Mouse (Mus musculus) heart, postnatal 4 days (tissue): ENCODE data around the gene Mdm2. TPM values are rescaled to one million over a fixed set of nuclear protein-coding genes. Genes with fewer than 3 reads are reported as not detected.
A peak's percentile ranks its signal among the peaks of the same experiment; 100 is the strongest.
"Not testable (repeated sequence)": the region's sequence is repeated elsewhere in the genome, so short reads cannot be mapped to it uniquely, and the experiment has no call there.

ENCODE experiments used
- DNase-seq: peaks from one replicate; pipeline ENCODE4 v3.0.0; 2021
- total RNA-seq, 2 experiments: library from RNA; stranded (reverse); gene quantifications; 2 replicates each; pipeline ENCODE4 v1.2.3; 2021

The Mdm2 gene
- total RNA-seq, result 10 to 100 TPM; 48.4 to 50.8 TPM

DNA sequence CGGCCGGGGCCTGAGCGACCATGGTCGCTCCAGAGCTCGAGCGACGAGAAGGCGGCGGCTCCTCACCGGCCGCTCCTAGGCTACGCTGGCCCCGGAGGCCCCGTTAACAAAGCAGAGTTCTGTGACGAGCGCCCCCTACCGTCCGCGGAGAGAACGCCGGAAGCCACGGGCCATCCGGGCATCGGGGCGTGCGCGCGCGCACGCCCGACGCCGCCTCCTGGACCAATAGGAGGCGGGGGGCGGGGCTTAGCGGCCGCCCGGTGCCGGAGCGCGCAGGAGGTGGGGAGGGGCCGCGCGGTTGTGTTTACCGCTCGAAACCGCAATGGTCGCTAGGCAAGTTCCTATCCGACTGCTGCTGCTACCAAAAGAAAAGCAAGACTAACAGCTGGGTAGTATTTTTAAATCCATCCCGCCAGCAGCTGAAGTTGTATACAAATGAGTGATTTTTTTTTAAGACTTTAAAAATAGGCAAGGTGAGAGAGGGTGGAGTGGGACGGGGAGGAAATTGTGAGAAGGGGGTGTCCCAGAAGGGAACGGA is at the start of gene Mdm2:
TSS of gene Mdm2 (minus strand) at position 155 of the 538 bp plus-strand sequence.
- DNase-seq, result peak; percentile 99

DNA sequence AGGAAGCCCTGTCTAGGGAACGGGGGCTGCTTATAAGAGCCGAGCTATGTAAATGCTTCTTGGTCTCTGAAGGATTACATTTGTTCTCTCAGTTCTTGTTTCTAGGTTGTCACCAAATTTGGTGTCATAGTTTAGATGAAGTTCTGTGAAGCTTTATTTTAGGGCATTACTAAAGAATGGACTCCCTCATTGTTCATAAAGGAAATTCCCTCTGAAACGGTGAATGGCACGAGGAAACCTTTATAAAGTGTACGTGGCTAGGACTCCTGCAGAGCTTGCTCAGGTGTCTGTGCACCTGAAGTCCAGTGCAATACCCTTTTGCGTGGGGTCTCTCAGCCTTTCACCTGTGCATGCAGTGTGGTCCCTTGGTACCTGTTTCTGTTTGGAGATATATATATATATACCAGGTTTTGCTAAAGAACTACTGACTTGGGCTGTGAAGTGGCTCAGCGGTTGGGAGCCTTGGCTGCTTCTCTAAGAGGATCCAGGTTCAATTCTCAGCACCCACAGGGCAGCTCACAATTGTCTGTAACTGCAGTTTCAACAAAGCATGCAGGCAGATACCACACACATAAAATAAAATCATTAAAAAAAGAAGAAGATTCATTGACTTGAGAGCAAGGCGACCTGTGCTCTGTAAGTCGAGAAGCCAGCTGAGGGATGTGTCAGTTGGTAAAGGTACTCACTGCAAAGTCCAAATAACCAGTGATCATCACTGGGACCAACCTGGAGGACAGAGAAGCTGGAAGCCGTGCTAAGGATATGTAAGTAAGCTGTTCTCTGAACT is 49.5 kb upstream of the Mdm2 start:
- DNase-seq, result no peak

DNA sequence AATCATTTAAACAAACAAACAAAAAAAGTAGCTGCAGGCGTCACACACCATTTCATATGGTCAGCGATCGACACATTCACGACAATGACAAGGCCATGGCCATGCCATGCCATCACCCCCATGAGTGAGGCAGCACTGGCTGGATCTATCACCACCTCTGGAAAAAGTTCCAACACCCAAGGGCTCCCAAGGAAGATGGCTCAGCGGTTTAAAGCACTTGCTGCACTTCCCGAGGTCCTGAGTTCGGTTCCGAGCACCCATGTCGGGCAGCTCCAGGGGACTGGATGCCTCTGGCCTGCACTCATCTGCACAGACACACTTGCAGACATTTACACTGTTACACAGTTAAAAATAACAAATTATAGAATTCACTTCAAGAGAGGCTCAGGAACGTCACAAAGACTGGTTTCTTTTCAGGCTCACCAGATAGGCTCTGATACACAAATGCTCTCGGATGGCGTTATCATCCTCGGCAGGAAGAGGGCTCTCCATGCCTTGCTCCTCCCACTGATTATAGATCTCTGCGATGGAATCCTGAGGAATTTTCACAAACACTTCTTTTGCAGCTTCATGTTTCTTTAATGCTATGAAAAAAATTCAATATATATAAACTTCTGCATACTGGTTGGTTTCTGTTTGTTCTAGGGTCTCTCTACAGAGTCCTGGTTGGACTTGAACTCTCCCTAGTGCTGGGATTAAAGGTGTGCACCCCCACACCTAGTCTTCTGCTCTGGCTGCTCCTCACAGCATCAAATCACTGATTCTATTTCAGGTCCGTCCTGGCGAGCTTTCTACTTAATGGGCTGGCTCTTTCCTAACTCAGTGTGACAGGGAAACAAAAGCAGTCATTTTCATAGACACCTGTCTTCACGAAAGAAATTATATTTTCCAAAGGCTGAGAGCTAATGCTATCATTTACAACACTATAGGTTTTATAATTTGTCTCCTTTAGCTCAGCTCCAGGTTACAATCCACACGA is 48.5 kb upstream of the Mdm2 start:
- no peak for DNase-seq

DNA sequence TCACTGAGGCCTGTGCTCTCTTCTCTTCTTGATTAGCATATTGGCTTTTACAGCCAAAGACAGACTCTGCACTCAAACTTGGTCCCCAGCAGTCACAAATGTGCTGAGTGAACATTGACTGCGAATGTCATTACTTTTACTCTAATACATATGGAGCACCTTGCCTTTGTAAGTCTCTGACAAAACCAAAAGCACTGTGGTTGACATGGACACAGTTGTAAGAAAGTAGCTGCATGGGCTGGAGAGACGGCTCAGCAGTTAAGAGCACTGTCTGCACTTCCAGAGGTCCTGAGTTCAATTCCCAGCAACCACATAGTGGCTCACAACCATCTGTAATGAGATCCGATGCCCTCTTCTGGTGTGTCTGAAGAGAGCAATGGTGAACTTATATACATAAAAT is 47.8 kb upstream of the Mdm2 start:
- not testable (repeated sequence) for DNase-seq

DNA sequence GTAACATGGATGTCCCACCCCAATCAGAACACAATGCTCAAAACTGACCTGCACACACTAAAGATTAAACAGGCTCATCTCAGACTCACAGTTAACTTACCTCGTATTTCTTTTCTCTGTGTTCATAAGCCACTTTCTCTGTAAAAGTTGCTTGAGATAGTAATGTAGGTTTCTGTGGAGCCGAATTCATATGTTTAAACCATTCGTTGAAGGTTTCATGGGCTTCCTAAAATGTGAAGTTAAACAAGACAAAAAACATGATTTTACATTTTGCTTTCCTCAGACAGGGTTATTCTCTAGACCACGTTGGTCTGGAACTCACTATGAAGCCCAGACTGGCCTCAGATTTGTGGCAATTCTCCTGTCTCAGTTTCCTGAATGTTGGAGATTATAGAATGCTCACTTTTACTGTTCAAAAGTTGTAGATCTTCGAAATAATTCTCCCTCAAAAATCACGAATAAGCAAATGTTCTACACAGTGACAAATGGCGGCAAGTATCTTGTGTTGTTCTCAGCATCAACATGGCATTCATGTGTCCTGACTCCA is 47.3 kb upstream of the Mdm2 start:
- DNase-seq, result no peak

DNA sequence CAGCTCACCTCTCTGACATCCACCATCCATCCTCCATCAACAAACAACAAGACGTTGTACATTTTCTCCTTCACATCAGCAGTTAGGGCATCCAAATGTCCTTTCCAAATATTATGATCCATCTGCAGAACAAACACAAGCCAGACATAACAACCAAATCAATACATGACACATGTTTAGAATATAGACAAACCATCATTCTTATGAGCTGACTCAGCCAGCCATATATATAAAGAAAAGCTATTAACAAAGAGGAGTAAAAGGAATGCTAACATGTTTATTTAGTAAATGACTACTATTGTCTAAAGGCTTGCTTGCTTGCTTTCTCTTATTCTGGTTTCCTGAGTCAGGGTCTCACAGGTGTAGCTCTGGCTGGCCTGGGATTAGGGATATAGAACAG is 46.7 kb upstream of the Mdm2 start:
- DNase-seq, result no peak

DNA sequence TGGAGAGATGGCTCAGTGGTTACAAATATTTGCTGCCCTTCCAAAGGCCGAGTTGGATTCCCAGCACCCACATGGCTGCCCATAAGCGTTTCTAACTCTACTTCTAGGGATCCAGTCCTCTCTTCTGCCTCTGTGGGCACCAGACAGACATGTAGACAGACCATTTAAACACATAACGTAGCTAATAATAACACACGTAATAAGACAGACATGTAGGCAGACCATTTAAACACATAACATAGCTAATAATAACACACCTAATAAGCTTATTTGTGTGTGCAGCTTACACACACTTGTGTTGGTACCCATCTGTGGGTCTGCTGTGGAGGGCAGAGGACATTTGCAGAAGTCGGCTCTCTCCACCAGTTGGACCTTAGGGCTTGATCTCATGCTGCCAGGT is 46.2 kb upstream of the Mdm2 start:
- DNase-seq, result no peak

DNA sequence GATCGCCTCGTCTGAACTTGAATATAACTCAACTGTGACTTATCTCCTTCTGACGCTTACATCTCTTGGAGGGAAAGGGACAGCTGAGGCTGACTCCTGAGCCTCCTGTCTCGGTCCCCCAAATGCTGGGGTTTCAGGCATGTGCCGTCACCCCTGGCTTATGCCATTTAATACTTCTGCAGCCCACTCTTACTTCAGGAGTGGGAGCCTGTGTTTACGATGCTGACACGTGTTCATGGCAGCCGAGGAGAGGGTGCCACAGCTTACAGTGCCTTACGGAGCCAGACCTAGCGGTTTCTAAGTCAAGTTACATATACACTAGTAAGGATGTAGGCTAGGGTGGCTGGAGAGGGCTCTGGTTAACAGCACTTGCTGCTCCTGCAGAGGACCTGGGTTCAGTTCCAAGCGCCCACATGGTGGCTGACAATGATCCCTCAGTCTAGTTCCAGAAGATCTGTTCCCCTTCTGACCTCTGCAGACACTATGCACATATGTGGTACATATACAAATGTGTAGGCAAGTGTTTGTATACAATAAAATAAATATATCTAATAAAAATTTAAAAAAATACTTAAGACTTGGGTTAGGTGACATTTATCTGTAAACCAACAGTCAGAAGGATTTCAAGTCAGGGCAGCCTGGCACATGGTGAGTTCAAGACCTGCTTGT is 45.4 kb upstream of the Mdm2 start:
- no peak for DNase-seq

DNA sequence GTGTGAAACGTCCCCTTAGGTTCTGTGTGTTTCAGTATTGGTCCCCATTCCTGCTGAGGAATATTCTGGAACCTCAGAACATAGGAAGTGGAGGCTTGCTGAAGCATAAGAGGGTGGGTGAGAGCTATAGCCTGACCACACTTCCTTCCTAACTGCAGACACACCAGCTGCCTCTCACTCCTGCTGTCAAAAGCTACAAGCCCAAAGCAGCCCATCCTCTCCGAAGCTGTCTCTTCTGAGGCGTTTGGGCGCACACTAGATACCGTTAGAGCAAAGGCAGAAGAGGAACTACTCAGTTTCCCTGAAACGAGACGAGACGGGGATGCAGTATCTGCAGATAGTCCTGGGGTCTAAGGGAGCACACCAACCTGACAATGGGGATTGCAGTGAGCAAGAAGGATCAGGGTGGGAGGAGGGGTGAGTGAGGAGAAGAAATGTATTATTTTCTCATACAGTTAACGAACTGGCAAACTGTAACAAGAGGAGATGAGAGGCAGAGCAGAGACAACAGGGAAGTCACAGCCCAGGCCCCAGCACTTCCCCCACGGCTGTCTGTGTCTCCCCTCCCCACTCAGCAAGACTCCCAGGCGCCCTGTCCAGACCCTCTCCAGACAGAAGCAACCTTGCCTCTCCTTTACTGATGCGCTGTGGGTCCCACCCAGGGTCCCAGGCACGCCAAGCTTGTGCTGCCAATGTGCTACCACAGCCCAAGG is 44.7 kb upstream of the Mdm2 start:
- DNase-seq, result no peak

DNA sequence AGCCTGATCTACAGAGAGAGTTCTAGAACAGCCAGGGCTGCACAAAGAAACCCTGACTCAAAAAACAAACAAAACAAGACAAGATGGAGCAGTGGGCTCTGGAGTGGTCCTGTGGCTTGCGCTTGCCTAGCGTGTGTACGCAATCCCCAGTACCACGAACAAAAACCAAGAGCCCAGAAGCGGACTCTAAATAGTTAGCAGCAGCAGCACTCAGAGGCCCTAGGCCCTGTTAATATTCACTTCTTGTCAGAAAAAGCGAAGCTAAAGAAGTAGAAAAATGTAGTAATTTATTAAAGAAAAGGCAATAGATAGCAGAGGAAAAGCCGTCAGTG is 44.0 kb upstream of the Mdm2 start:
- DNase-seq, result no peak

DNA sequence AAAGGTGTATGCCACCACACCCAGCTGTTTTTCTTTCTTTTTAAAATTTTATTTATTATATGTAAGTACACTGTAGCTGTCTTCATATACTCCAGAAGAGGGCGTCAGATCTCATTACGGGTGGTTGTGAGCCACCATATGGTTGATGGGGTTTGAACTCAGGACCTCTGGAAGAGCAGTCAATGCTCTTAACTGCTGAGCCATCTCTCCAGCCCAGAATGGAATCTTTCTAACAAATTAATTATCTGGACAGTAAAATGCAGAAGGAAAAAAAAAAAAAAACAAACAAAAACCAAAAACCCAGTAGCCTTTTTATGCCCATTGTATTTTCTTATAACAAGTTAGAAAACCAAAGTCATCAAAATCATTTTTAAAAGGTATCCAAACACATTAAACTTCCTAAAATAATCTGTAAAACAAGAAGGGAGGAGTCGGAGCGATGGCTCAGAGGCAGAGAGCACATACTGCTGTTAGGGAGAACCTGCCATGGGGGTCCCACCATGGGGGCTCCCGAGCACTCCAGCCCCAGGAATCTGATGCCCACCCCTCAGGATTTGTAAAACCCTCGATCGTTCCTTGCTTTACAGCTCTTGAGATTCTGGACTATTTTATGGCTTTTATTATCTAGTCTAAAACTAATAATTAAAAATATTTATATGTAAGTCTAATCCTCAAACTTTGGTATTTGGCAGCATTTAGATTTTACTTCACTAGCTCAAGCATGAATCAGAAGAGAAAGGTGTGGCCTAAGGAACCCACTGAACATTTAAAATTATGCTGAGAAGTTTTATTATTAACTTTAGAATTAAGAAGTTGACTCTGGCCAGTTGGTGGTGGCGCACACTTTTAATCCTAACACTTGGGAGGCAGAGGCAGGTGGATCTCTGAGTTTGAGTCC is 43.4 kb upstream of the Mdm2 start:
- DNase-seq, result no peak

DNA sequence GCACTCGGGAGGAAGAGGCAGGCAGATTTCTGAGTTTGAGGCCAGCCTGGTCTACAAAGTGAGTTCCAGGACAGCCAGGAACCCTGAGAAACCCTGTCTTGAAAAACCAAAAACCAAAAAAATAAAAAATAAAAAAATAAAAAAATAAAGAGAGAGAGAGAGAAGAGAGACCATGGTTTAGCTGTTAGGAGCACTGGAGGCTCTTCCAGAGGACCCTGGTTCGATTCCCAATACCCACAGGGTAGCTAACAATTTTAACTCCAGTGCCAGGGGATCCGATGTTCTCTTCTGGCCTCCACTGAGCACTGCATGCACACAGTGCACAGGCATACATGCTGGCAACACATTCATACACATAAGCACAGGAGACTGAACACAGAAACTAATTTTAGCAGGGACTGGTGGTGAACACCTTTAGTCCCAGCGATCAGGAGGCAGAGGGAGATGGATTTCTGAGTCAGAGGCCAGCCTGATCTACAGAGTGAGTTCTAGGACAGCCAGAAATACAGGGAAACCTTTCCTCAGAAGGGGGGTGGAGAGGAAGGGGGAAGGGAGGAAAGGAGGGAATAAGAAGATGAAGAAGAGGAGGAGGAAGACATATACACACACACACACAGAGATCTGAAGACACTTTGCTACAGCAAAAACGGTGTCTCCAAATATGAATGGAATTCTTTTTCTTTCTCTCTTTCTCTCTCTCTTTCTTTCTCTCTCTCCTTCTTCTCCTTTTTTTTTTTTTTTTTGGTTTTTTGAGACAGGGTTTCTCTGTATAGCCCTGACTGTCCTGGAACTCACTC is 42.5 kb upstream of the Mdm2 start:
- no peak for DNase-seq

DNA sequence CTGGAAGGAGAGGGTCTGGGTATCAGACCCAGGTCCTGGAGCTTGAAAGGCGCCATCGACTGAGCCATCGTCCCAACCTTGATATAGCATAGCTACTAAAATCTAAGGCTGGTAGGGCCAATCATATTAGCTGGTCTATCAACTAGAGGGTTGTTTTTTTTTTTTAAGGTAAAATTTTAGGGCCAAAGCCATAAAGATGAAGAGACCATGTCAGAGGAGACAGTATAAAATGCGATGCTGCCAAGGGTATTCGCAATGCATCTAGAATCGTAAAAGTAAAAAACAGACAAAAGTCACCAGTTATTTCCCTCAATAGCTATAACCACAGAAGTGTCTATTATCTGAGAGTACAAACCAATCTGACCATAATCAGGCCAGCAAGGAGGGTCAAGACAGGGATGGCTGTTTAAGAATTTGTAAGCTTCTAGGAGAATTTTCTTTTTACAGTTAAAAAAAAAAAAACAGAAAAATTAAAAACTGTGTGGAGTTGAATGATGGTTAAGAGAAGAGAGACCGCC is 41.8 kb upstream of the Mdm2 start:
- DNase-seq, result no peak

DNA sequence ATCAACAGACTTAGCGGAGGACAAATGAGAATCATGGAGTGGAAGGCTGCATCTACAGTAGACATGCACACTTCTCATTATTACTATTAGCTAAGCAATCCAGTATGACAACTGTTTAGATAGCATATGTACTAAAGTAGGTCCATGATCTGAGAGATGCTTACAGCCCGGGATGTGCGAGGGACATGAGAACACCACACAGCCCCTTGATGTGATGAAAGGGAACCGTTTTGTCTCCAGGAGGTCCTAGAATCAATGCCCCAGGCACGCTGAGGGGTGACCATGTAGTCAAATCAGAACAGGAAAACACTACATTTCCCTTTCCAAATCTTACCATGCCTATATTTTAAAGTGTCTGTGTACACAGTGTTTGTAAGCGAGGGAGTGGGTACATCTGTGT is 41.2 kb upstream of the Mdm2 start:
- DNase-seq, result no peak

DNA sequence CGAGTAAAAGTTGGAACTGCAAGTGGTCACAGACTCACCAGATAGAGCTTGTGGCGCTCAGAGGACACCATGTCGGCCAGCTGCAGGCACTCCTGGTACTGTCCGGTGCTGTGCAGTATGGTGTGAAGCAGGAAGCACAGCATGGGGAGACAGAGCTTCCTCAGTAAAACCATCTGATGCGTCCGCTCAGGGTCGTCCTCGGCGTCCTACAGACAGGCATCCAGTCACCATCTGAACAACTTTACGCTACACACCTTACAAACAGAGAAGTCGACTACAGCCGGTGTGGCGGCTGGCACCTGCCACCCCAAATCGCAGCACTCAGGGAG is 40.7 kb upstream of the Mdm2 start:
- no peak for DNase-seq

DNA sequence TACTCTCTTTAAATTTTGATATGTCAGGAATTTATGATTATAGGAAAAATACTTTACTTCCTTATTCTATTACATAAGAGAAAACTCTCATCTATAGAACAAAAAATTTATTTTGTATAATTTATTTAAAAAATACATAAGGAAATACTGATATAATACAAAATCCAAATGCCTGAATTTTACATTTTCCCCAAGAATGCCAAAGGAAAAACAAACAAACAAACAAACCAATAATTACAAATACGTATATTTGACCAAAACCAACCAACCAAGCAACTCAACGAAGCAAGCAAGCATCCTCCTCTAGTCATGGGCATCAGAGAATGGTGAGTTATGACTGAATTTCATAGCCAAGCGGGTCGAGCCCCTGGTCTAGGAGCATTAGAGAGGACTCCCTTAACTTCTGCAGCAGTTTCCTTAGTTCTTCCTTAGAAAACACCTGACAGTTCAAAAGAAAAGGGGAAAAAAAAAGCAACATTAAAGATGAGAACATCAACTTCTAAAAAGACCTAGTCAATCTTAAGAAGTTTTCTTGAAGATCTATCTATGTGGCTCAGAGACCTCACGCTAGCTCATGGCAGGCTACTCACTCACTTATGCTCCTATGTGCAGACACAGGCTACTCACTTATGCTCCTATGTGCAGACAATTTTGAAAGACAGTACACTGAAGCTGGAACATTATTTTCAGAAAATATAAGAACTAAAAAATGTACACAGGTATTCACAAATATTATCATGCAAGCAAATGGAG is 40.1 kb upstream of the Mdm2 start:
- DNase-seq, result no peak

DNA sequence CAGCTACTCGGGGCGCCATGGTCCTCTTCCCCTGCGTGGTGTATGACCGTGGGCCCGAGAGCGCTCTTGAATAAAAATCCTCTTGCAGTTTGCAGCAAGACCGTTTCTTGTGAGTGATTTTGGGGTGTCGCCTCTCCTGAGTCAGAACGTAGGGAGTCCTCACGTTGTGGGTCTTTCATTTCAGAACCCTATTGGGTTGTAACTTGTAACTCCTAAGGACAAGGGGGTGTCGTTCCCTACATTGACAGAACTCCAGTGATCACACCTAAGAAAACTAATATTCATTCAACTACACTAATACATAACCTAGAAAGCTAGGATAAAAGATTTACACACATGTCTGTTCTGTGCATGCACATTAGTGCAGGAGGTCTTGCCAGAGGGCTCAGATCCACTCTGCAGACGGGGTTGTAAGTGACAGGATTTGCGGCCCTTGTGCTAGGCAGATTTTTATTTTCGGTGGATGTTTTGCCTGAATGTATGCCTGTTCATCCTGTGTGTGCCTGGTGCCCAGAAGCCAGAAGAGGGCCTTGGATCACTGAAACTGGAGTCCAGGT is 39.3 kb upstream of the Mdm2 start:
- no peak for DNase-seq

DNA sequence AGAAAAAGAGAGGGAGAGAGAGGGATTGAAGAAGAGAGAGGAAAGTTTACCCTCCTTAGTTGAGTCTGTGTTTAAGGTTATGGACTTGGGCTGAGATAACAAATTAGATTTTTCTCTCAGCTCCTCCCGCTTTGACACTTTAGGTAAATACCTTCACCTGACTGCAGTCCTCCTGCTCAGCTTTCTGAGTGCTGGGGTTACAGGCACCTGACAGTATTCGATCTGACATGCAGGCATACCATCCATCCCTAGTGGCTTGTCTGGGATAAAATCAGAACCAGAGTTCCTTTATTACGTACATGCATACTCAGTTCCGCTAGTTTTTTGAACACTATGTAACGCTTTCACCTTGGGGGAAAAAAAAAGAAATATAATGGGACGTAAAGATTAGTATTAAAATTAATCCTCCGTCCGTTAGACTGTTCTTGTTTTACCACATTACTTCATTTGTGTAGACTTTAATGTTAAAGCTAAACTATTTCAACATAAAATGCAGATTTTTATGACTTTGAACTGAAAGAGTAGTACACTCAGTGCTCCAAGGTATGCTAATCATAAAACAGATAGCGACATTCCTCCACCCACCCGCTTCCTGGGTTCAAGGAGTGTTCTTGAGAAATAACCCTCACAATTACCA is 38.6 kb upstream of the Mdm2 start:
- no peak for DNase-seq
